Mouse (Mus musculus): Measurements from ENCODE around the gene Cyb5d1.

DNA sequence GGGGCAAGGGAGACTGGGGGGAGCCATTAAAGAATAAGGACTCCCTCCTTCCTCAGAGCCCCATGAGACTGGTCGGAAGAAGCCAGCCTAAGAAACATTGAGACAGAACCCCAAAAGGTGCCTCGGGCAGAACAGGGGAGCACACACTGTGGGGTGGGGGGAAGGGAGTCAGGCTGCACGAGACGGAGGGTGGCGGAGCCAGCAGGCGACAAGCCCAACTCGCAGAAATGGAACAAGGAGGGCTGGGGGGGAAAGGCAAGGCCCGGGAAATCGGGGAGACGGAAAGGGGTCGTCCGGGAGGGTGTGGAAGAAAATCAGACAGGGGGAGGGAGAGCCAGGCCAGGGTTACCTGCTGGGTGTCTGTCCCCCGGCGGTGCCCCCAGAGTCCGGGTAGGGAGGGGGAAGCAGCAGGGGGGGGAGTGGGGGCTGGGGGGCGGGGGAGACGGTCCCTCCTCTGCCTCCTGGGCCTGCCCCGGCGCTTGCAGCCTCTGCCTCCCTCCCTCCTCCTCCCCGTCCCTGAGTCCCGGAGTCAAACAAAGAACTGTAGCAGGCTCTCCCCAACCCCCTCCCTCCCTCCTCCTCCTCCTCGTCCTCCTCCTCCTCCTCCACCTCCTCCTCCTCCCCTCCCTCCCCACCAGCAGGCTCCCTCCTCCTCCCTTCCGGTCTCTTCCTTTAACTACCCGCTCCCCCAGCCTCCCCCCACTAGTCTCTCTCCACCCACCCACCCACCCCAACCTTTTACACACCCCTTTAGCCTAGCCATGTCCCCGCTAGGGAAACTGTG is 20.4 kb upstream of the Cyb5d1 start:
- no peak for TF ChIP-seq CTCF (IDR thresholded peaks at IDR 0.05; ENCODE audit: low read depth, low read length)
- no peak for TF ChIP-seq POLR2A (IDR thresholded peaks at IDR 0.05; ENCODE audit: borderline replicate concordance, low read depth, low read length)

Data from bone marrow macrophage, adult 2 months (primary cell).